Mouse (Mus musculus): Measurements from ENCODE around the gene Cyp4f14. TPM values are rescaled to one million over a fixed set of nuclear protein-coding genes. Genes with fewer than 3 reads are reported as not detected.
A peak's percentile ranks its signal among the peaks of the same experiment; 100 is the strongest.

Cyp4f14 gene
- polyA plus RNA-seq, 1 experiment from 2014 or later, result not detected

DNA sequence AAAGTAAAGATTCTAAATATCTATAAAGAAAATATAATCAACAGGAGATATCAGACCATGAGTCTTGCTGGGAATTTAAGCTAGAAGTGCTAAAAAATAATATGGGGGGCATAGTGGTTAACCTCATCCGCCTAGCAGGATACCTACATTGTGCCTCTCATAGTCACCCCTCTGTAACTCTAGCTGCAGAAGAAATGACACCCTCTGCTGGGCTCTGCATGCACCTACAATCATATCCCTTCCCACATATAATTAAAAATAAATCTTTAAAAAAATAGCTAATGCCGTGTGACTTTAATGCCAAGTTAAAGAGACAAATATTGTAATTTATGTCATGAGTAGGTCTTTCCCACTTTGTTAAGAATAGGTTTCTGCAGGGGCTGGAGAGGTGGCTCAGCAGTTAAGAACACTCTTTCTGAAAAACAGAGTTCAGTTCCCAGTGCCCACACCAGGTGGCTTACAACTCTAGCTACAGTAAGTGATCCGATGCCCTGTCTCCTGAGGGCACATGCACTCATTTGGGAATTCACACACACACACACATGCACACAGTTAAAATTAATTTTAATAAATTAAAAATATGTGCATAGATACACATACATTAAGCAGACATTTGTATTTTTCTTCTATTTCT, 27.4 kb upstream of the Cyp4f14 start:
- no peaks in the 10 kb centered on the region for H3K4me1 ChIP-seq (ENCODE audit: control insufficient read depth, insufficient read depth, low read length)
- no peaks in the 10 kb centered on the region for H3K27me3 ChIP-seq (ENCODE audit: control insufficient read depth, insufficient read depth, low read length)
- H3K9ac ChIP-seq (replicated peaks; ENCODE audit: low read length), result no peak overlapping the region
- no peak overlapping the region for H3K4me2 ChIP-seq (ENCODE audit: low read depth, low read length)
- H3K36me3 ChIP-seq (replicated peaks; ENCODE audit: control insufficient read depth, insufficient read depth, low read depth, low read length), result no peaks in the 10 kb centered on the region
- DNase-seq (ENCODE audit: low spot score) (no peak), ATAC-seq (replicated peaks; ENCODE audit: insufficient number of reproducible peaks, low FRiP score, low TSS enrichment, low read depth) (no peak)
- no peak overlapping the region for H3K4me3 ChIP-seq (ENCODE audit: low read depth, low read length)
- WGBS, result 64% methylated on average over 3 of the region's 3 CpGs
- H3K9me3 ChIP-seq (replicated peaks; ENCODE audit: control insufficient read depth, low read length), result no peaks in the 10 kb centered on the region
- H3K27ac ChIP-seq (replicated peaks; ENCODE audit: low read depth, low read length), result no peak overlapping the region

DNA sequence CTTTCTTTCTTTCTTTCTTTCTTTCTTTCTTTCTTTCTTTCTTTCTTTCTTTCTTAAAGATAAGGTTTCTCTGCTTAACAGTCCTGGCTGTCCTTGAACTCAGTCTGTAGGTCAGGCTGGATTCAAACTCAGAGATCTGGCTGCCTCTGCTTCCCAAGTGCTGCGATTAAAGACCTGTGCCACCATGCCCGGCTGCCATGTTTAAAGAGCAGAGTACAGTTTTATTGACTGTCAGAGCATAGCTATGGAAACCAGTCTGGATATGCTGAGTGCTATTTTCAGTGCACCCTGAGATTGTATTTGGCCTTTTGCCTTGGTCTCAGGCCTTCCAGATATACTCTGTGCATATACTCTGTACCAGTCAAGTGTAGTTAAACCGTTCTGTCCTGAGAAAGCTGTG, 26.5 kb upstream of the Cyp4f14 start:
- no peaks in the 10 kb centered on the region for H3K4me1 ChIP-seq (ENCODE audit: control insufficient read depth, insufficient read depth, low read length)
- H3K27ac ChIP-seq (replicated peaks; ENCODE audit: low read depth, low read length), result no peak overlapping the region
- H3K4me3 ChIP-seq (ENCODE audit: low read depth, low read length), result no peak overlapping the region
- no peak overlapping the region for H3K9ac ChIP-seq (replicated peaks; ENCODE audit: low read length)
- no peaks in the 10 kb centered on the region for H3K9me3 ChIP-seq (replicated peaks; ENCODE audit: control insufficient read depth, low read length)
- ATAC-seq (replicated peaks; ENCODE audit: insufficient number of reproducible peaks, low FRiP score, low TSS enrichment, low read depth) (no peak), DNase-seq (ENCODE audit: low spot score) (no peak)
- 93% methylated on average over 3 of the region's 3 CpGs for WGBS
- H3K4me2 ChIP-seq (ENCODE audit: low read depth, low read length), result no peak overlapping the region
- no peaks in the 10 kb centered on the region for H3K36me3 ChIP-seq (replicated peaks; ENCODE audit: control insufficient read depth, insufficient read depth, low read depth, low read length)
- no peaks in the 10 kb centered on the region for H3K27me3 ChIP-seq (ENCODE audit: control insufficient read depth, insufficient read depth, low read length)

DNA sequence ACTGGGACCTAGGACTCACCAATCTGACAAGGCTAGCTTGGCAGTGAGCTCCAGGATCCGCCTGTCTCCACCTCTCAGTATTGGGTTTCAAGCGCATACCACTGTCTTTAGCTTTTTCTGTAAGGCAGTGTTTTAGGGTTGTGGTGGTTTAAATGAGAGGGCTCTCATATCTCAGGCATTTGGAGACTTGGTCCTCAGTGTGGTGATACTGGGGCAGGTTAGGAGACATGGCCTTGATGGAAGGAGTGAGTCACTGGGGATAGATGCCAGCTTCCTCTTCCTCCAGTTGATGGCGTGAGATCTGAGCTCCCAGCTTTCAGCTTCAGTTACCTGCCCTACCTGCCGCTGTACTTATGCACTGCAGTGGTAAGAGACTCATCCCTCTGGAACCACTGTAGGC, 22.7 kb upstream of the Cyp4f14 start:
- H3K27ac ChIP-seq (replicated peaks; ENCODE audit: low read depth, low read length), result no peak overlapping the region
- no peak for ATAC-seq (replicated peaks; ENCODE audit: insufficient number of reproducible peaks, low FRiP score, low TSS enrichment, low read depth)
- WGBS, result 73% methylated on average over 4 of the region's 4 CpGs
- H3K27me3 ChIP-seq (ENCODE audit: control insufficient read depth, insufficient read depth, low read length), result no peaks in the 10 kb centered on the region
- no peaks in the 10 kb centered on the region for H3K36me3 ChIP-seq (replicated peaks; ENCODE audit: control insufficient read depth, insufficient read depth, low read depth, low read length)
- DNase-seq (ENCODE audit: low spot score), result no peak
- no peak overlapping the region for H3K4me3 ChIP-seq (ENCODE audit: low read depth, low read length)
- H3K9ac ChIP-seq (replicated peaks; ENCODE audit: low read length), result no peak overlapping the region
- H3K4me2 ChIP-seq (ENCODE audit: low read depth, low read length), result no peak overlapping the region
- H3K9me3 ChIP-seq (replicated peaks; ENCODE audit: control insufficient read depth, low read length), result no peaks in the 10 kb centered on the region
- no peaks in the 10 kb centered on the region for H3K4me1 ChIP-seq (ENCODE audit: control insufficient read depth, insufficient read depth, low read length)

DNA sequence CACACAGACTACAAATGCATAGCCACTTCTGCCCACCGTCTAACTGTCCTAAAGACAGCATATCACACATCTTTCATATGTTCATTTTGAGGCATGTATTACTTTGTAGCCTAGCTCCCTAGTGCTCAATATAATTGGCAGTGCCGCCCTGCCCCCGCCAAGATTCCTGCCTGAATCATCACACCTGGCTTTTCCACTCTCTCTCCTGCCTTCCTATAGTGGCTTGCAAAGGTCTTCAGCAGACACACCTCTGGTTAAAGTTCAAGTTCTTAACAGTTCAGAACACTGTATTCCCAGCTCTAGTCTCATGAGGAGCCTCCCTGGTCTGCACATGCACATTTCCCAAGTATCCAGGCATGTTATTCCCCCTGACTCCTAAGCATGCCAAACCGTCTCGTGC, 10.7 kb upstream of the Cyp4f14 start:
- no peak for DNase-seq (ENCODE audit: low spot score)
- Histone ChIP-seq H3K4me3 (ENCODE audit: low read depth, low read length) (no peak overlapping the region), H3K4me2 (ENCODE audit: low read depth, low read length) (no peak overlapping the region), H3K4me1 (ENCODE audit: control insufficient read depth, insufficient read depth, low read length) (no peaks in the 10 kb centered on the region), H3K36me3 (replicated peaks; ENCODE audit: control insufficient read depth, insufficient read depth, low read depth, low read length) (no peaks in the 10 kb centered on the region), H3K9ac (replicated peaks; ENCODE audit: low read length) (no peak overlapping the region), H3K27ac (replicated peaks; ENCODE audit: low read depth, low read length) (no peak overlapping the region), H3K27me3 (ENCODE audit: control insufficient read depth, insufficient read depth, low read length) (no peaks in the 10 kb centered on the region), H3K9me3 (replicated peaks; ENCODE audit: control insufficient read depth, low read length) (no peaks in the 10 kb centered on the region)
- ATAC-seq (replicated peaks; ENCODE audit: insufficient number of reproducible peaks, low FRiP score, low TSS enrichment, low read depth), result no peak
- 75% methylated on average over 5 of the region's 5 CpGs for WGBS

DNA sequence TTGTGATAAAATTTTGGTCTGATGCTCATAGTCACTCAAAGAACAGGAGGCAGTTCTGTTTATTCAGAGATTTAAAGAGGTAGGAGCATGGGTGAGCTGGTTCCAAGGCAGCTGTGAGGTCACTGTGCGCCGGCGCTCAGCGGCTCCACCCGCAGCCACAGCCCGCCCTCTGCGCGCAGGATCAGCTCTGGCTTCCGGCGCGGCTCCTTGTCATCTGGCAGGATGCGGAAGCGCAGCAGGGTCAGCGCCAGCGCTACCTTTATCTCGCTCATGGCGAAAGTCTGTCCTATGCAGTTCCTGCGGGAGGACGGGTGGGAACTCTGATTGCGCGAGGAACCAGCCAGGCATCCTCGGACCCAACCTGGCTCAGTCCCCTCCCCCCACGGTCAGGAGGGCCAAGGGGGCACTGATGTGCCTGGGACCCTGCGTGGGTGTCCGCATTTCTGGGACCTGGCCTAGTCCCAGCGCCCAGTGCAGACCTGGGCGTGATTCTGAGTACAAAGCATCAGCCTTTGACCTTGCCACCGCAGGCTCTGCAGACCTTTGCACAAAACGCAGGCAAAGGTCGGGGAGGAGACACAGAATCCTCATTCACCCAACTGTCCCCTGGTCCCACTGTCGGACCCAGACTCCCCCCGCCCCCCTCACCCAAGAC, 7.6 kb upstream of the Cyp4f14 start:
- WGBS, result 15% methylated on average over 31 of the region's 32 CpGs
- Histone ChIP-seq H3K4me1 (ENCODE audit: control insufficient read depth, insufficient read depth, low read length) (no peaks in the 10 kb centered on the region), H3K27me3 (ENCODE audit: control insufficient read depth, insufficient read depth, low read length) (no peaks in the 10 kb centered on the region), H3K9ac (replicated peaks; ENCODE audit: low read length) (peak overlapping the region; percentile 69), H3K36me3 (replicated peaks; ENCODE audit: control insufficient read depth, insufficient read depth, low read depth, low read length) (no peaks in the 10 kb centered on the region), H3K27ac (replicated peaks; ENCODE audit: low read depth, low read length) (no peak overlapping the region), H3K9me3 (replicated peaks; ENCODE audit: control insufficient read depth, low read length) (no peaks in the 10 kb centered on the region), H3K4me3 (ENCODE audit: low read depth, low read length) (peak overlapping the region; percentile 42), H3K4me2 (ENCODE audit: low read depth, low read length) (peak overlapping the region; percentile 68)
- peak; percentile 95 for ATAC-seq (replicated peaks; ENCODE audit: insufficient number of reproducible peaks, low FRiP score, low TSS enrichment, low read depth)
- peak; percentile 82 for DNase-seq (ENCODE audit: low spot score)

DNA sequence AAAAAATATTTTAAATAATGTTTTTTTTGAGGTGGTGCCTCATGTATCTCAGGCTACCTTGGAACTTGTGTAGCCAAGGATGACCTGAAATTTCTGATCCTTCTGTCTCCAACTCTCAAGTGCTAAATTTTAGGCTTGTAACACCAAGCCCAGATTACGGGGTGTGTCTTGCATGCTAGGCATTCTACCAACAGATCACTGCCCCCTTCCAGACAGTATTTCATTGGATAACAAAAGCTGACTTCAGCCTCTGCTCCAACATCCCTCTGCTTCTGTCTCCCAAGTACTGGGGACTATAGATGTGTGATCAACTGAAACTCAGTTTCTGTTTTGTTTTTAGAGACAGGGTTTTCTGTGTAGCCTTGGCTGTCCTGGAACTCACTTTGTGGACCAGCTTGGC, 6.5 kb upstream of the Cyp4f14 start:
- no peaks in the 10 kb centered on the region for H3K27me3 ChIP-seq (ENCODE audit: control insufficient read depth, insufficient read depth, low read length)

DNA sequence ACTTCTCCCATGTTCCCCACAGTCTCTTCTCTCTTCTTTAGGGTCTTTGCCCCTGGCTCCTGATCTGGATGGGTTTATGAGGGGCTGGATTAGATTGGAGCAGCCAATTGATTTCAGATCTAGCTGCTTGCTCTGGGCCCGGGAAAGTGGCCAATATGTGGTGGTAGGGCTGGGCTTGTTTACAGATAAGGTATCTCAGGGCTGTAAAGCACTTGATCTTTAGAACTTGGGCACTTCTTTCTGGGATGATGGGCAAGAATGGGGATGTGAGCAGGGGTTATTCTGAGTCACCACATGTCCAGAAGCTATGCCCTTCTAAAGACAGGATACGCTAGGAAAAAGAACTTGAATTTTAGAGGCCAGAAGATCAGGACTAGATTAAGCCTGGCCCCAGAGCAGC, 2.0 kb upstream of the Cyp4f14 start:
- 88% methylated on average over 2 of the region's 2 CpGs for WGBS

More for the DNA sequence above, 6.5 kb upstream of the Cyp4f14 start:
- H3K4me2 ChIP-seq (ENCODE audit: low read depth, low read length), result no peak overlapping the region
- H3K4me3 ChIP-seq (ENCODE audit: low read depth, low read length), result no peak overlapping the region
- H3K36me3 ChIP-seq (replicated peaks; ENCODE audit: control insufficient read depth, insufficient read depth, low read depth, low read length), result no peaks in the 10 kb centered on the region
- no peaks in the 10 kb centered on the region for H3K9me3 ChIP-seq (replicated peaks; ENCODE audit: control insufficient read depth, low read length)
- DNase-seq (ENCODE audit: low spot score), result no peak
- no peaks in the 10 kb centered on the region for H3K4me1 ChIP-seq (ENCODE audit: control insufficient read depth, insufficient read depth, low read length)
- H3K27ac ChIP-seq (replicated peaks; ENCODE audit: low read depth, low read length), result no peak overlapping the region
- H3K9ac ChIP-seq (replicated peaks; ENCODE audit: low read length), result no peak overlapping the region
- ATAC-seq (replicated peaks; ENCODE audit: insufficient number of reproducible peaks, low FRiP score, low TSS enrichment, low read depth), result no peak
- 97% methylated on average over 1 of the region's 1 CpGs for WGBS

DNA sequence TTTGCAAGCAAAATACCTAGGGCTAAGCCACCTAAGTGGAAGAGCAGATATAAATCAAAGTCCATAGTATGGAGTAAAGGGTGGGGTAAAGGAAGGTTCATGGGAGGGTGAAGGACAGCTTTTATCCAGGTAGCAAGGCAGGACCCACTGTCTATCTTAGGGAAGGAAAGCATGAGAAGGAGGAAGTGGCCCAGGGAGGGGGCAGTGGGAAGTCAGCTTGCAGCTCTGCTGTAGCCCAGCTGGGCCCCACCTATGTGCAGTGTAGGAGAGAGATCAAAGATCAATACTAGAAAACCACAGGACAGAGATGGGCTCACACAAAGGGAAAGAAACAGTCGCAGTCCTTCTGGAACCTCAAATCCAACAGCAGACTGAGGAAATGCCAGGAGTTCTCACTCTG, 1.1 kb downstream of the Cyp4f14 start:
- Histone ChIP-seq H3K27me3 (ENCODE audit: control insufficient read depth, insufficient read depth, low read length) (no peaks in the 10 kb centered on the region), H3K9me3 (replicated peaks; ENCODE audit: control insufficient read depth, low read length) (no peaks in the 10 kb centered on the region), H3K4me3 (ENCODE audit: low read depth, low read length) (no peak overlapping the region), H3K36me3 (replicated peaks; ENCODE audit: control insufficient read depth, insufficient read depth, low read depth, low read length) (no peaks in the 10 kb centered on the region), H3K4me2 (ENCODE audit: low read depth, low read length) (no peak overlapping the region), H3K27ac (replicated peaks; ENCODE audit: low read depth, low read length) (no peak overlapping the region), H3K9ac (replicated peaks; ENCODE audit: low read length) (no peak overlapping the region), H3K4me1 (ENCODE audit: control insufficient read depth, insufficient read depth, low read length) (no peaks in the 10 kb centered on the region)
- no peak for DNase-seq (ENCODE audit: low spot score)
- WGBS, result 69% methylated on average over 1 of the region's 1 CpGs
- ATAC-seq (replicated peaks; ENCODE audit: insufficient number of reproducible peaks, low FRiP score, low TSS enrichment, low read depth), result no peak

More for the DNA sequence above, 2.0 kb upstream of the Cyp4f14 start:
- Histone ChIP-seq H3K4me1 (ENCODE audit: control insufficient read depth, insufficient read depth, low read length) (no peaks in the 10 kb centered on the region), H3K27ac (replicated peaks; ENCODE audit: low read depth, low read length) (no peak overlapping the region), H3K4me2 (ENCODE audit: low read depth, low read length) (no peak overlapping the region), H3K9me3 (replicated peaks; ENCODE audit: control insufficient read depth, low read length) (no peaks in the 10 kb centered on the region), H3K27me3 (ENCODE audit: control insufficient read depth, insufficient read depth, low read length) (no peaks in the 10 kb centered on the region), H3K9ac (replicated peaks; ENCODE audit: low read length) (no peak overlapping the region), H3K4me3 (ENCODE audit: low read depth, low read length) (no peak overlapping the region), H3K36me3 (replicated peaks; ENCODE audit: control insufficient read depth, insufficient read depth, low read depth, low read length) (no peaks in the 10 kb centered on the region)
- no peak for DNase-seq (ENCODE audit: low spot score)
- no peak for ATAC-seq (replicated peaks; ENCODE audit: insufficient number of reproducible peaks, low FRiP score, low TSS enrichment, low read depth)
